Mouse (Mus musculus) intestine, embryonic 15.5 days (tissue): ENCODE data around the gene Gcm2. TPM values are rescaled to one million over a fixed set of nuclear protein-coding genes. Genes with fewer than 3 reads are reported as not detected.

Experiments used
- ATAC-seq: fragments of 200-750 bp; cut with Nextera tagmentation; 2 replicates; pipeline ENCODE4 v1.8.0; 2017; ENCODE audit warnings: moderate TSS enrichment, moderate library complexity
- H3K27ac ChIP-seq: fragments of 300-500 bp; sonication (generic); 2 replicates; pipeline ENCODE4 v1.5.1; 2015; ENCODE audit warnings: mild to moderate bottlenecking, inconsistent platforms
- H3K27me3 ChIP-seq: fragments of 300-500 bp; sonication (generic); replicated peaks from 2 replicates; pipeline ENCODE4 v1.6.1; 2015; ENCODE audit warnings: inconsistent platforms
- H3K36me3 ChIP-seq: fragments of 300-500 bp; sonication (generic); 2 replicates; pipeline ENCODE4 v1.6.1; 2015; ENCODE audit warnings: inconsistent platforms
- H3K4me1 ChIP-seq: fragments of 300-500 bp; sonication (generic); replicated peaks from 2 replicates; pipeline ENCODE4 v1.6.1; 2015; ENCODE audit warnings: inconsistent platforms
- H3K4me2 ChIP-seq: fragments of 300-500 bp; sonication (generic); replicated peaks from 2 replicates; pipeline ENCODE4 v1.6.1; 2015; ENCODE audit warnings: mild to moderate bottlenecking, inconsistent platforms
- H3K4me3 ChIP-seq: fragments of 300-500 bp; sonication (generic); replicated peaks from 2 replicates; pipeline ENCODE4 v1.5.1; 2015; ENCODE audit warnings: inconsistent platforms
- H3K9ac ChIP-seq: fragments of 300-500 bp; sonication (generic); 2 replicates; pipeline ENCODE4 v1.6.1; 2015; ENCODE audit warnings: inconsistent platforms
- H3K9me3 ChIP-seq: fragments of 300-500 bp; sonication (generic); 2 replicates; pipeline ENCODE4 v1.6.1; 2016; ENCODE audit warnings: inconsistent platforms
- WGBS: fragments of 180-500 bp; shearing (Covaris S2); methylation state at CpG from one replicate; pipeline ENCODE4 v1.1.7; 2015; 5-methylcytosine and 5-hydroxymethylcytosine counted together
- polyA plus RNA-seq: library from polyadenylated mRNA; unstranded; fragments of >200 nt; fragmentation: Nextera tagmentation; extraction: Ambion mirVana; gene quantifications from 2 replicates; pipeline ENCODE4 v1.2.1, GENCODE M21; 2015

The Gcm2 gene
- polyA plus RNA-seq, 1 experiment from 2014 or later = not detected

DNA sequence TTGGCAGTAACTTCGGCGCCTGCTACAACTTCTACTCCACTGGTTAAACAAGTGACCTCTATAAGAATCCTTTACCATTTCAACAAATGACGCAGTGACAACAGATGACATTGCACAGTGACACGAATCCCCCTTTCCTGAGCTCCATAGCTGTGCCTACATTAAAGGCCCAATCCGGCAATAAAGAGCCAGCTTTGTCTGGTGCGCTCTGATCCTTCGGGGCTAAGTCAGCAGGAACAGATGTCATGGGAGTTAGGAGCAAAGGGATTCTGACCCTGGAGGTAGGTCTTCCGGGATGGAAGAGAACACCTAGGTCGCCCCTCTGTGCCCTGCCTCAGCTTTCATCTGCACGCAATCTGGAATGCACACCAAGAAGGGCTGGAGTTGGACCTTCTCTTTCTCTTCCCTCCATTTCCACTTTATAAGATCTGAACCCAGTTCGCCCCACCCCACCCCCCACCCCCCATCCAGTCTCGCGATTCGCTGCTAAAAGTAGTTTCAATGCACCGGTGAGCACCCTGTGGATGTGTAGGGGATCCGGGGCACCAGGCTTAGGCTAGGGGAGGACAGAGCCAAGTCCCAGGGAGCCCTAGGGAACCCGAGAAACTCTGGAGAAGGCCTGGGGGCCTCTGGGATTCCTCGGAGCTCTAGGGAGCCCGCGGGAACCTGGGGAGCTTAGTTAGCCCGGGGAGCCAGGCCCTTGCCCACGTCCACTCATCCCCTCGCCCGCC lies 32.0 kb downstream of the Gcm2 start:
- peak overlapping the region; percentile 30 for H3K9ac ChIP-seq
- H3K36me3 ChIP-seq = no peaks in the 10 kb centered on the region
- H3K4me3 ChIP-seq = peak overlapping the region; percentile 49
- peak; percentile 72; the same call in 1 of the 2 replicates for ATAC-seq
- H3K9me3 ChIP-seq = no peaks in the 10 kb centered on the region
- H3K27ac ChIP-seq = no peak overlapping the region
- WGBS = 9% methylated on average over 24 of the region's 24 CpGs
- no peaks in the 10 kb centered on the region for H3K4me1 ChIP-seq
- peaks cover 14% of the 10 kb centered on the region; the same call in 1 of the 2 replicates for H3K27me3 ChIP-seq
- H3K4me2 ChIP-seq = peak overlapping the region; percentile 95

DNA sequence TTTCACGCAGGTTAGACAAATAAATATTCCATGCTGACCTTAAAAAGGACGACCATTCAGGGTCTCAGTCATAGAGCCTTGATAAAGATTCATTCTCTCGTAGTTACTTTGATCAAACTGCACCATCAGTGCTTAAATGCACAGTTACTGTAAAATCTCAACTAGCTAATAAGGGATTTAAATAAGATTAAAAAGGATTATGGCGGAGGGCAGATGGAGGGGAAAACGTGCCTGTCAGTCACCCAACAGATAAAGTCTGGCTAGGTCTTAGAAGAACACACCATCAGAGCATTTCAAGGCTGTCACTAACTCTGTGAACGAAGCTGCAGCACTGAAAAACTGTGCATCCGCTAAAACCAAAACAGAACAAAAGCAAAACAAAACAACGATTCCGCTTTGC lies 32.9 kb downstream of the Gcm2 start:
- H3K4me1 ChIP-seq = no peaks in the 10 kb centered on the region
- no peaks in the 10 kb centered on the region for H3K9me3 ChIP-seq
- no peak overlapping the region for H3K27ac ChIP-seq
- H3K36me3 ChIP-seq = no peaks in the 10 kb centered on the region
- H3K9ac ChIP-seq = no peak overlapping the region
- H3K4me2 ChIP-seq = no peak overlapping the region
- no peak for ATAC-seq
- H3K27me3 ChIP-seq = peaks cover 14% of the 10 kb centered on the region; the same call in 1 of the 2 replicates
- H3K4me3 ChIP-seq = no peak overlapping the region
- 62% methylated on average over 9 of the region's 9 CpGs for WGBS

DNA sequence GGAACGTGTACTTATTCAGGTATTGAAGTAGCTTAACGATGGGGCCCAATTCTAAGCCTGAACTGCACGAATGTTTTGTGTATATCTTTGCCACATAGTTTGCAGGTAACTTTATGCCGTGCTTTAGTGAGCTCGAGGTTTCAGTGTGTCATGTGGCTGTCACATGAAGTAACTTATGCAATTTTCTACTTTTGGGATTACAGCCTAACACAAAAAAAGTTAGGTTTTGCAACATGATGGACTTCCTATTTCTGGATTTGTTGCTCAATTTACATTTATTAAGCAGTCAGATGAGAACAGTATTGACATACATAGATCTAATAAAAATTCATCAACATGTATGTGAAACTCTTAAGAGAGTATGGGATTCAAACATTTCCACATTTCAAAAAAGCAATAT lies 37.0 kb downstream of the Gcm2 start:
- Histone ChIP-seq H3K36me3 (no peaks in the 10 kb centered on the region), H3K27ac (no peak overlapping the region), H3K9me3 (no peaks in the 10 kb centered on the region), H3K9ac (no peak overlapping the region), H3K4me3 (no peak overlapping the region), H3K4me2 (no peak overlapping the region), H3K27me3 (0 out of 2 replicates have a peak, but pooled peaks cover 8% of the 10 kb centered on the region), H3K4me1 (no peaks in the 10 kb centered on the region)
- WGBS = 80% methylated on average over 5 of the region's 5 CpGs
- no peak for ATAC-seq

DNA sequence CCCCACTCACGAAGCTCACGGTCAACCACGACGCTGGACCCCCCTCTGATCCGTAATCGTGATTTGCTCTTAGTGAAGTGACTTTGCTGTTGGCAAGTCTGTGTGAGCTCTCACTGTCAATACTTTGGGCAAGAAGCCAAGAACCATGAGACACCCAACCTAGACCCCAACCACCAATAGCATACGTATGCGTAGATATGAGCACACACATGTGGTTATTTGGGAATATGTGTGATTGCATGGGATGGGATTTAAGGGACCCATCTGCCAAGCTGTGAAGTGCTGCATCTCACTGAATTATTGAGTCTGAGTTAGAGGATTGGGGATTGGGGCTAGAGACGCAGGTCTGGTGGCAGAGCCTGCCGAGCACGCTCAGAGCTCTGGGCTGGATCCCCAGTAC lies 39.2 kb downstream of the Gcm2 start:
- Histone ChIP-seq H3K27ac (no peak overlapping the region), H3K4me1 (no peaks in the 10 kb centered on the region), H3K27me3 (no peaks in the 10 kb centered on the region), H3K4me2 (no peak overlapping the region), H3K4me3 (no peak overlapping the region), H3K9ac (no peak overlapping the region), H3K36me3 (no peaks in the 10 kb centered on the region), H3K9me3 (no peaks in the 10 kb centered on the region)
- no peak for ATAC-seq
- WGBS = 87% methylated on average over 11 of the region's 11 CpGs

DNA sequence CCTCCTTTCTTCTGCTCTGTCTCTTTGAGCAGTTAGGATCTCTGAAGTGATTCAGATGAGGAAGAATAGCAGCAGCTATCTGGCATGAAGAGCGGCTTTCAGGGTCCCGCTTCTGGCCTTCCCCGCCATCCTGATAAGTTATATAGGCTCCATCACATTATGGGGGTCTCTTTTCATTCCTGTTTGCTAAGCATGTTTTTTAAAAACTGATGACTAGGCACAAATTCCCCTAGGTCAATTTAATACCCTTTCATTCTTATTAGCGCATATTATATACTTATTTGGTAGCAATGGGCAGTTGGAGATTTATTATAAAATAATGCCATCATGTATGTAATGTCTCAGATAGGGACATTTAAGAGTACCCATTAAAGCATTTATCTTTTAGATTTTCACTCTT lies 43.2 kb downstream of the Gcm2 start:
- no peaks in the 10 kb centered on the region for H3K36me3 ChIP-seq
- H3K4me1 ChIP-seq = no peaks in the 10 kb centered on the region
- H3K27me3 ChIP-seq = no peaks in the 10 kb centered on the region
- no peak overlapping the region for H3K4me3 ChIP-seq
- WGBS = over 99% methylated on average over 4 of the region's 4 CpGs
- no peaks in the 10 kb centered on the region for H3K9me3 ChIP-seq
- H3K4me2 ChIP-seq = no peak overlapping the region
- no peak overlapping the region for H3K27ac ChIP-seq
- no peak overlapping the region for H3K9ac ChIP-seq
- ATAC-seq = no peak

DNA sequence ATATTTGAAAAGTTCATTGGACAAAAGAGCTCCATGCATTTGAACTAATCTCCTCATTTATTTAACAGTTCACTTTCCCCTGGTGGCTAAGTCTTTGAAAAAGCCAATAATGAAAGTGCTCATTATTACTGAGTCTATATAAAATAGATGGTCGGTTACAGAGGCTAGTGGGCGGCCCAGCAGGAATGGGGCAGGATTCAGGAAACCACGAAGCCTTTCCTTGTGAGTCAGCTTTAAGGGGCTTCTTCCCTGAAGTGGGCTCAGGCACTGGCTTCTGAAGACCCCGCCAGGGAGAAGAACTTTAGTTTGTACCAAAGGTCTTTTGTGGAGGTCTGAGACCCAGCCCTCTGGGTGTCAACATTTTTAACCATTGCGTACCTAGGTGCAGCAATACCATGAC lies 58.9 kb downstream of the Gcm2 start:
- Histone ChIP-seq H3K4me3 (no peak overlapping the region), H3K9ac (no peak overlapping the region), H3K27ac (no peak overlapping the region), H3K36me3 (no peaks in the 10 kb centered on the region), H3K4me1 (no peaks in the 10 kb centered on the region), H3K4me2 (no peak overlapping the region), H3K27me3 (no peaks in the 10 kb centered on the region), H3K9me3 (no peaks in the 10 kb centered on the region)
- ATAC-seq = no peak
- WGBS = 84% methylated on average over 5 of the region's 5 CpGs

Other genes starting within 250 kb of the Gcm2 start
- 78.8 and 86.0 TPM in 2 replicates for gene Pak1ip1, start 110.0 kb downstream of the Gcm2 start, polyA plus RNA-seq
- 272 and 297 TPM in 2 replicates for gene Tmem14c, start 94.7 kb downstream of the Gcm2 start, polyA plus RNA-seq
- 0.14 and 0.31 TPM in 2 replicates for gene Mak, start 31.3 kb downstream of the Gcm2 start, polyA plus RNA-seq
- gene Sycp2l, start 3.3 kb upstream of the Gcm2 start, polyA plus RNA-seq = 0.13 and 0.23 TPM in 2 replicates
- gene Elovl2, start 109.4 kb upstream of the Gcm2 start, polyA plus RNA-seq = 7.7 and 8.1 TPM in 2 replicates
- 11.0 and 11.8 TPM in 2 replicates for gene Smim13, start 138.8 kb upstream of the Gcm2 start, polyA plus RNA-seq
- not detected in 2 replicates for gene Gm17364, start 162.9 kb upstream of the Gcm2 start, polyA plus RNA-seq